Mouse (Mus musculus) urinary bladder, postnatal 25 days (tissue): Measurements from ENCODE around the gene Nsun2.
A peak's percentile ranks its signal among the peaks of the same experiment; 100 is the strongest.
"Not testable (repeated sequence)": the region's sequence is repeated elsewhere in the genome, so short reads cannot be mapped to it uniquely, and the experiment has no call there.

Experiments
- DNase-seq: peaks from one replicate; pipeline ENCODE4 v3.0.0; 2022; ENCODE audit warnings: low spot score

The Nsun2 gene

GRCm38 (mm10) chr13:69592226-69592625 is 58.7 kb downstream of the Nsun2 start:
- DNase-seq = no peak

- peak; percentile 58 for DNase-seq
These were observed 59.9 kb downstream of the Nsun2 start for GRCm38 (mm10) chr13:69593453-69593852.

- no peak for DNase-seq
These were observed 61.2 kb downstream of the Nsun2 start for GRCm38 (mm10) chr13:69594577-69595256.

GRCm38 (mm10) chr13:69595911-69596310 is 62.4 kb downstream of the Nsun2 start:
- no peak for DNase-seq

GRCm38 (mm10) chr13:69596515-69596914 is 63.0 kb downstream of the Nsun2 start:
- no peak for DNase-seq

- no peak for DNase-seq
These were observed 65.3 kb downstream of the Nsun2 start for GRCm38 (mm10) chr13:69598867-69599266.

GRCm38 (mm10) chr13:69600863-69601262 is 67.3 kb downstream of the Nsun2 start:
- not testable (repeated sequence) for DNase-seq

GRCm38 (mm10) chr13:69601321-69601720 is 67.8 kb downstream of the Nsun2 start:
- no peak for DNase-seq

GRCm38 (mm10) chr13:69604670-69605069 is 71.1 kb downstream of the Nsun2 start:
- no peak for DNase-seq

GRCm38 (mm10) chr13:69608734-69609133 is 75.2 kb downstream of the Nsun2 start:
- DNase-seq = no peak

GRCm38 (mm10) chr13:69610751-69611397 is 77.3 kb downstream of the Nsun2 start:
- DNase-seq = no peak

GRCm38 (mm10) chr13:69611398-69612174 is 78.0 kb downstream of the Nsun2 start, which contains the start of gene Srd5a1:
Srd5a1 (minus strand) TSS chr13:69611442.
- DNase-seq = peak; percentile 97

GRCm38 (mm10) chr13:69612175-69612544 is 78.6 kb downstream of the Nsun2 start:
- no peak for DNase-seq

- DNase-seq = no peak
These were observed 83.2 kb downstream of the Nsun2 start for GRCm38 (mm10) chr13:69616716-69617115.

- DNase-seq = no peak
These were observed 90.3 kb downstream of the Nsun2 start for GRCm38 (mm10) chr13:69623843-69624242.

GRCm38 (mm10) chr13:69624510-69624909 is 91.0 kb downstream of the Nsun2 start:
- no peak for DNase-seq

- no peak for DNase-seq
These were observed 94.4 kb downstream of the Nsun2 start for GRCm38 (mm10) chr13:69627941-69628340.

GRCm38 (mm10) chr13:69630576-69630975 is 97.0 kb downstream of the Nsun2 start:
- no peak for DNase-seq

- no peak for DNase-seq
These were observed 97.6 kb downstream of the Nsun2 start for GRCm38 (mm10) chr13:69631111-69631510.

GRCm38 (mm10) chr13:69631659-69632058 is 98.1 kb downstream of the Nsun2 start:
- no peak for DNase-seq

GRCm38 (mm10) chr13:69633551-69633950 is 100.0 kb downstream of the Nsun2 start:
- no peak for DNase-seq

GRCm38 (mm10) chr13:69633988-69634387 is 100.4 kb downstream of the Nsun2 start:
- no peak for DNase-seq

- not testable (repeated sequence) for DNase-seq
These were observed 102.3 kb downstream of the Nsun2 start for GRCm38 (mm10) chr13:69635836-69636235.
